Mouse (Mus musculus): ENCODE measurements at regions not wholly inside any gene's neighbourhood (a gene's known extent, or its start where the extent isn't known, plus 50 kb on each side); places are given as distances from the start of the nearest gene placed in this dataset.

DNA sequence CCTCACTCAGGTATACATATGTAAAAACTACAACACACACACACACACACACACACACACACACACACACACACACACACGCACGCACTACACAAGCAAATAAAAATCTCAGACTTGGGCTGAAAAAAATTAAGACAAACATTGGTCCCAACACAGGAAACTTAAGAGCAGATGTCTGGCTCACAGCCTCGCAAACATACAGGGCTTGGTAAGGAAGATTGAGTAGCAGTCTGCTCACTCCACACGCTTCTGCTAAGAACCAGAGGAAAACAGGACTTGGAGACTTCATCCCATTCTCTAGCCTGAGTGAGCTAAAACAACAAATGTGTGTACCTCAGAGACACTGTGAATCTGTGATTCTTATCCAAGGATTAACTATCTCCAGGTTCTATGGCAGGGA is 132.3 kb upstream of the Sox11 start:
- TF ChIP-seq CTCF (IDR thresholded peaks at IDR 0.05; ENCODE audit: low read depth, low read length) = no peak
- no peak for TF ChIP-seq GATA1 (IDR thresholded peaks at IDR 0.05; ENCODE audit: borderline replicate concordance, low read length)
- no peak for TF ChIP-seq GATA2 (IDR thresholded peaks at IDR 0.05; ENCODE audit: borderline replicate concordance, low read depth, low read length)
- no peak for TF ChIP-seq POLR2AphosphoS5 (IDR thresholded peaks at IDR 0.05; ENCODE audit: insufficient replicate concordance, low read depth, low read length)
- no peak for TF ChIP-seq TAL1 (conservative IDR thresholded peaks at IDR 0.05; ENCODE audit: low read depth, low read length)

Data from G1E (cell line).